Mouse (Mus musculus) MEL (cell line): Measurements from ENCODE around the gene Clhc1. TPM values are rescaled to one million over a fixed set of nuclear protein-coding genes. Genes with fewer than 3 reads are reported as not detected.

Experiments used
- DNase-seq: peaks from one replicate; pipeline ENCODE4 v3.0.0; 2011; ENCODE audit warnings: low read depth, low spot score
- H3K27ac ChIP-seq: 2 replicates; pipeline ENCODE4 v1.5.1; 2012; ENCODE audit warnings: low read depth, mild to moderate bottlenecking, control low read depth, low read length, moderate library complexity; ENCODE audit not compliant: control insufficient read depth
- H3K27me3 ChIP-seq, 2 experiments: fragments of 150-350 bp in 1 of 2; sonication (generic) in 1 of 2; 2 replicates each; pipeline ENCODE4 v1.6.1; 2012; ENCODE audit warnings: low read length in 2 of 2, mild to moderate bottlenecking in 2 of 2, improper control_type of control experiment in 1 of 2, moderate library complexity in 1 of 2; ENCODE audit not compliant: insufficient read depth in 2 of 2, control insufficient read depth in 1 of 2
- H3K36me3 ChIP-seq, 2 experiments: 2 replicates each; pipeline ENCODE4 v1.6.1; 2012 to 2014; ENCODE audit warnings: low read length in 2 of 2, improper control_type of control experiment in 1 of 2, inconsistent platforms in 1 of 2, mild to moderate bottlenecking in 1 of 2; ENCODE audit not compliant: insufficient read depth in 2 of 2, control insufficient read depth in 1 of 2
- H3K4me1 ChIP-seq, 2 experiments: fragments of 150-350 bp in 1 of 2; sonication (generic) in 1 of 2; 2 replicates each; pipeline ENCODE4 v1.6.1; 2012; ENCODE audit warnings: low read length in 2 of 2, improper control_type of control experiment in 1 of 2, mild to moderate bottlenecking in 1 of 2; ENCODE audit not compliant: insufficient read depth in 2 of 2, control insufficient read depth in 1 of 2
- H3K4me3 ChIP-seq, 2 experiments: fragments of 150-350 bp in 1 of 2; sonication (generic) in 1 of 2; 2 replicates each; pipeline ENCODE4 v1.5.1; 2012; ENCODE audit warnings: low read depth in 2 of 2, low read length in 2 of 2, mild to moderate bottlenecking in 2 of 2, moderate library complexity in 2 of 2, control low read depth in 1 of 2, improper control_type of control experiment in 1 of 2; ENCODE audit not compliant: control insufficient read depth in 1 of 2, insufficient read depth in 1 of 2
- H3K79me2 ChIP-seq: 2 replicates; pipeline ENCODE4 v1.6.1; 2012; ENCODE audit warnings: mild to moderate bottlenecking, low read length, moderate library complexity; ENCODE audit not compliant: control insufficient read depth, poor library complexity, insufficient read depth
- H3K9ac ChIP-seq: 2 replicates; pipeline ENCODE4 v1.6.1; 2012; ENCODE audit warnings: low read depth, mild to moderate bottlenecking, control low read depth, low read length, moderate library complexity; ENCODE audit not compliant: control insufficient read depth, poor library complexity, severe bottlenecking
- H3K9me3 ChIP-seq: fragments of 150-350 bp; sonication (generic); replicated peaks from 2 replicates; pipeline ENCODE4 v1.6.1; 2012; ENCODE audit warnings: mild to moderate bottlenecking, low read length, improper control_type of control experiment, moderate library complexity; ENCODE audit not compliant: insufficient read depth
- CHD1 ChIP-seq: IDR thresholded peaks from 2 replicates; pipeline ENCODE4 v1.6.1; 2012; ENCODE audit warnings: low read depth, mild to moderate bottlenecking, inconsistent platforms, low read length, improper control_type of control experiment
- CHD2 ChIP-seq: IDR thresholded peaks from 2 replicates; pipeline ENCODE4 v1.6.1; 2011; ENCODE audit warnings: low read length, improper control_type of control experiment
- CTCF ChIP-seq, 3 experiments: IDR thresholded peaks in 2 of 3; conservative IDR thresholded peaks in 1 of 3; 2 replicates each; pipeline ENCODE4 v1.5.1; 2011 to 2012; ENCODE audit warnings: low read length in 3 of 3, low read depth in 2 of 3, mild to moderate bottlenecking in 2 of 3, improper control_type of control experiment in 1 of 3, inconsistent platforms in 1 of 3, mixed read lengths in 1 of 3, moderate library complexity in 1 of 3; ENCODE audit not compliant: control insufficient read depth in 1 of 3, insufficient read depth in 1 of 3, poor library complexity in 1 of 3, severe bottlenecking in 1 of 3
- E2F4 ChIP-seq: IDR thresholded peaks from 2 replicates; pipeline ENCODE4 v1.6.1; 2011; ENCODE audit warnings: low read depth, low read length, improper control_type of control experiment, borderline replicate concordance
- ELF1 ChIP-seq: IDR thresholded peaks from 2 replicates; pipeline ENCODE4 v1.6.1; 2014; ENCODE audit warnings: low read depth, mild to moderate bottlenecking, inconsistent platforms, low read length, improper control_type of control experiment, moderate library complexity
- EP300 ChIP-seq, 2 experiments: IDR thresholded peaks; 2 replicates each; pipeline ENCODE4 v1.6.1; 2011; ENCODE audit warnings: improper control_type of control experiment in 2 of 2, low read length in 2 of 2, low read depth in 1 of 2, mild to moderate bottlenecking in 1 of 2
- KAT2A ChIP-seq: conservative IDR thresholded peaks from 2 replicates; pipeline ENCODE4 v1.6.1; 2012; ENCODE audit warnings: low read depth, low read length, improper control_type of control experiment, inconsistent platforms
- MAX ChIP-seq: IDR thresholded peaks from 2 replicates; pipeline ENCODE4 v1.6.1; 2011; ENCODE audit warnings: low read length, improper control_type of control experiment
- MAZ ChIP-seq: IDR thresholded peaks from 2 replicates; pipeline ENCODE4 v1.6.1; 2012; ENCODE audit warnings: low read depth, mild to moderate bottlenecking, inconsistent platforms, low read length, improper control_type of control experiment
- MEF2A ChIP-seq: IDR thresholded peaks from 2 replicates; pipeline ENCODE4 v1.6.1; 2014; ENCODE audit warnings: low read depth, mild to moderate bottlenecking, inconsistent platforms, low read length, improper control_type of control experiment; ENCODE audit not compliant: poor library complexity, insufficient replicate concordance, severe bottlenecking; ENCODE audit errors: extremely low read depth
- MXI1 ChIP-seq: IDR thresholded peaks from 2 replicates; pipeline ENCODE4 v1.6.1; 2011; ENCODE audit warnings: mild to moderate bottlenecking, low read depth, low read length, improper control_type of control experiment
- MYB ChIP-seq: IDR thresholded peaks from 2 replicates; pipeline ENCODE4 v1.6.1; 2011; ENCODE audit warnings: mild to moderate bottlenecking, low read depth, low read length, improper control_type of control experiment
- MYC ChIP-seq: IDR thresholded peaks from 2 replicates; pipeline ENCODE4 v1.6.1; 2011; ENCODE audit warnings: low read depth, mild to moderate bottlenecking, low read length, improper control_type of control experiment, moderate library complexity
- NELFE ChIP-seq: IDR thresholded peaks from 2 replicates; pipeline ENCODE4 v1.6.1; 2011; ENCODE audit warnings: low read depth, low read length, improper control_type of control experiment
- POLR2A ChIP-seq, 2 experiments: IDR thresholded peaks; 2 replicates each; pipeline ENCODE4 v1.6.1; 2011 to 2012; ENCODE audit warnings: low read length in 2 of 2, mild to moderate bottlenecking in 2 of 2, control low read depth in 1 of 2, improper control_type of control experiment in 1 of 2, low read depth in 1 of 2, moderate library complexity in 1 of 2; ENCODE audit not compliant: control insufficient read depth in 1 of 2, insufficient read depth in 1 of 2, poor library complexity in 1 of 2
- POLR2AphosphoS2 ChIP-seq: IDR thresholded peaks from 2 replicates; pipeline ENCODE4 v1.6.1; 2011; ENCODE audit warnings: low read length, improper control_type of control experiment
- POLR2AphosphoS5 ChIP-seq: IDR thresholded peaks from 2 replicates; pipeline ENCODE4 v1.6.1; 2012; ENCODE audit warnings: low read depth, borderline replicate concordance, mild to moderate bottlenecking, inconsistent platforms, low read length, moderate library complexity, mixed read lengths
- RCOR1 ChIP-seq: IDR thresholded peaks from 2 replicates; pipeline ENCODE4 v1.6.1; 2012; ENCODE audit warnings: low read depth, mild to moderate bottlenecking, inconsistent platforms, low read length, improper control_type of control experiment
- SIN3A ChIP-seq: IDR thresholded peaks from 2 replicates; pipeline ENCODE4 v1.6.1; 2012; ENCODE audit warnings: low read length, improper control_type of control experiment, inconsistent platforms
- SMC3 ChIP-seq: IDR thresholded peaks from 2 replicates; pipeline ENCODE4 v1.6.1; 2011; ENCODE audit warnings: low read depth, low read length, improper control_type of control experiment
- TAL1 ChIP-seq: IDR thresholded peaks from 2 replicates; pipeline ENCODE4 v1.6.1; 2012; ENCODE audit warnings: mild to moderate bottlenecking, inconsistent platforms, low read length, moderate library complexity, mixed read lengths
- TBP ChIP-seq: IDR thresholded peaks from 2 replicates; pipeline ENCODE4 v1.8.0; 2011; ENCODE audit warnings: low read depth, low read length, improper control_type of control experiment
- USF1 ChIP-seq: IDR thresholded peaks from 2 replicates; pipeline ENCODE4 v1.6.1; 2014; ENCODE audit warnings: low read depth, mild to moderate bottlenecking, inconsistent platforms, low read length, improper control_type of control experiment, moderate library complexity
- USF2 ChIP-seq, 2 experiments: IDR thresholded peaks; 2 replicates each; pipeline ENCODE4 v1.6.1; 2011 to 2012; ENCODE audit warnings: improper control_type of control experiment in 2 of 2, low read length in 2 of 2, borderline replicate concordance in 1 of 2, inconsistent platforms in 1 of 2, low read depth in 1 of 2, mild to moderate bottlenecking in 1 of 2; ENCODE audit not compliant: insufficient read depth in 1 of 2
- ZC3H11A ChIP-seq: IDR thresholded peaks from 2 replicates; pipeline ENCODE4 v1.6.1; 2012; ENCODE audit warnings: low read depth, mild to moderate bottlenecking, inconsistent platforms, low read length, improper control_type of control experiment
- ZKSCAN1 ChIP-seq: IDR thresholded peaks from 2 replicates; pipeline ENCODE4 v1.6.1; 2012; ENCODE audit warnings: low read depth, mild to moderate bottlenecking, inconsistent platforms, low read length, improper control_type of control experiment, moderate library complexity
- ZMIZ1 ChIP-seq: IDR thresholded peaks from 2 replicates; pipeline ENCODE4 v1.6.1; 2012; ENCODE audit warnings: low read depth, mild to moderate bottlenecking, inconsistent platforms, low read length, improper control_type of control experiment, moderate library complexity
- ZNF384 ChIP-seq: IDR thresholded peaks from 2 replicates; pipeline ENCODE4 v1.6.1; 2012; ENCODE audit warnings: low read depth, mild to moderate bottlenecking, inconsistent platforms, low read length, improper control_type of control experiment
- polyA plus RNA-seq, 2 experiments: library from polyadenylated mRNA; stranded (reverse) in 1 of 2; unstranded in 1 of 2; fragments of >175 nt in 1 of 2; fragments of >200 nt in 1 of 2; gene quantifications; 2 replicates each; pipeline versions ENCODE4 v1.2.1 to v1.2.4; 2012; ENCODE audit warnings: low replicate concordance in 2 of 2, low read depth in 1 of 2; ENCODE audit not compliant: insufficient read length in 2 of 2, insufficient read depth in 1 of 2, missing spikeins in 1 of 2
- total RNA-seq: library from RNA; depleted of rRNA; stranded (reverse); fragments of 300-350 nt; gene quantifications from 2 replicates; pipeline ENCODE4 v1.2.3, GENCODE M21; 2012

The Clhc1 gene
- total and polyA plus RNA-seq, 3 experiments: 0.08 to 0.62 TPM; not detected in 1

- peaks cover 0 to 3% of the 10 kb centered on the region in 2 experiments; a peak in 1 of 4 replicates for H3K27me3 ChIP-seq
- no peaks in the 10 kb centered on the region for H3K4me1 ChIP-seq
- no peak overlapping the region for H3K4me3 ChIP-seq
- no peaks in the 10 kb centered on the region for H3K9me3 ChIP-seq
- H3K36me3 ChIP-seq: no peaks in the 10 kb centered on the region
- H3K27ac ChIP-seq: no peak overlapping the region
- no peaks in the 10 kb centered on the region for H3K79me2 ChIP-seq
- DNase-seq: no peak
- no peak overlapping the region for H3K9ac ChIP-seq
- TF ChIP-seq ZMIZ1: no peak
- no peak for TF ChIP-seq E2F4
- no peak for TF ChIP-seq MEF2A
- TF ChIP-seq SIN3A: no peak
- no peak for TF ChIP-seq MYB
- no peak for TF ChIP-seq MAZ
- no peak for TF ChIP-seq KAT2A
- TF ChIP-seq NELFE: no peak
- TF ChIP-seq USF1: no peak
- no peak for TF ChIP-seq ZC3H11A
- TF ChIP-seq CHD2: no peak
- no peak for TF ChIP-seq CTCF (IDR thresholded peaks at IDR 0.05 in 2 of 3, conservative IDR thresholded peaks at IDR 0.05 in 1 of 3; ENCODE audit: control insufficient read depth in 1 of 3, insufficient read depth in 1 of 3, low read depth in 2 of 3, low read length in 3 of 3, poor library complexity in 1 of 3, severe bottlenecking in 1 of 3)
- no peak for TF ChIP-seq RCOR1
- no peak for TF ChIP-seq EP300 (IDR thresholded peaks at IDR 0.05; ENCODE audit: low read depth in 1 of 2, low read length in 2 of 2)
Measured at GRCm38 (mm10) chr11:29603581-29603980, 55.8 kb downstream of the Clhc1 start.

DNA sequence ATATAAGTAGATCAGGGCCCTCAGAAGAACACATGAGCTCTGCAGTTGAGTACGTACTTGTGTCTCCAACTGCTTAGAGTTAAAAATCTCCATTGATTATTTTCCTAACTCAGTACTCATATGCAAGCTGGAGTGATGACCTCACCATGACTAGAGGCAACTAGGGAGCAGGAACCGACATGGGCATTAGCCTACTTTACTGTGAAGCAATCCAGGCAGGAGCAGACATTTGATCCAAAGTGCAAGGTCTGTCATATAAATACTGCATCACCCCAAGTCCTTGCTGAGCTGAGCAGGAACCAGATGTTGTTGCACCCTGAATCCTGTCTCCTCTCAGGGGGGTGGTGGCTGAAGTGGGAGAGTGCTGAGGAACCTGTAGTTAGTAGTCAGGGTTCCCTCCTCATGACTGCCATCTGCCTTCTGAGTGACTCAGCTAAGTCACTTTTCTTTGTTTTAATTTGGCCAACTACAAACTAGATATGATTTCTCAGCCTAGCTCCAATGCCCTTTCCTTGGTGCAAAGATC lies 59.8 kb downstream of the Clhc1 start:
- Histone ChIP-seq H3K4me3 (no peak overlapping the region), H3K79me2 (no peaks in the 10 kb centered on the region), H3K36me3 (peaks cover 0 to 2% of the 10 kb centered on the region in 2 experiments; a peak in 1 of 4 replicates), H3K27me3 (peaks cover 0 to 3% of the 10 kb centered on the region in 2 experiments; a peak in 1 of 4 replicates), H3K4me1 (0 out of 4 replicates have a peak, but pooled peaks cover 0 to 4% of the 10 kb centered on the region in 2 experiments), H3K27ac (no peak overlapping the region), H3K9me3 (no peaks in the 10 kb centered on the region), H3K9ac (no peak overlapping the region)
- no peak for DNase-seq
- no peak for TF ChIP-seq ZKSCAN1
- no peak for TF ChIP-seq POLR2AphosphoS5
- no peak for TF ChIP-seq SMC3
- TF ChIP-seq CHD1: no peak
- TF ChIP-seq EP300 (IDR thresholded peaks at IDR 0.05; ENCODE audit: low read depth in 1 of 2, low read length in 2 of 2): no peak
- TF ChIP-seq TAL1: no peak
- no peak for TF ChIP-seq ELF1
- TF ChIP-seq MYC: no peak
- no peak for TF ChIP-seq MXI1
- no peak for TF ChIP-seq USF1
- no peak for TF ChIP-seq TBP
- no peak for TF ChIP-seq USF2 (IDR thresholded peaks at IDR 0.05; ENCODE audit: borderline replicate concordance in 1 of 2, insufficient read depth in 1 of 2, low read depth in 1 of 2, low read length in 2 of 2)
- TF ChIP-seq SIN3A: no peak
- no peak for TF ChIP-seq POLR2A (IDR thresholded peaks at IDR 0.05; ENCODE audit: control insufficient read depth in 1 of 2, insufficient read depth in 1 of 2, low read depth in 1 of 2, low read length in 2 of 2, poor library complexity in 1 of 2)
- no peak for TF ChIP-seq ZNF384
- TF ChIP-seq NELFE: no peak
- no peak for TF ChIP-seq POLR2AphosphoS2
- no peak for TF ChIP-seq CHD2
- no peak for TF ChIP-seq MYB
- no peak for TF ChIP-seq MAX
